Comparison of ENCODE assay signal across 10 mouse cellular contexts in genomic region chr15:83457541-83457940, GRCm38 (mm10).
"Had no signal": no experiment of that assay in that cellular context is flagged by ENCODE, and none has a peak within 500 bp of the region (broad histone marks: within the 10 kb centered on the region; RNA-seq: fewer than 3 reads in every experiment).

No protein-coding gene starts in this region.

- DNase-seq: liver, embryonic 13.5 days; lung, adult 18-20 months; right cerebral cortex, postnatal 14 days; thymus, postnatal 4 days had no signal

- H3K27me3 ChIP-seq: limb, embryonic 13.5 days; liver, embryonic 13.5 days; midbrain, embryonic 12.5 days; neural tube, embryonic 13.5 days had no signal

- H3K4me2 ChIP-seq: limb, embryonic 13.5 days; liver, embryonic 13.5 days; midbrain, embryonic 12.5 days; neural tube, embryonic 13.5 days had no signal

- H3K9me3 ChIP-seq: limb, embryonic 13.5 days; liver, embryonic 13.5 days; midbrain, embryonic 12.5 days; neural tube, embryonic 13.5 days had no signal

- H3K4me1 ChIP-seq: midbrain, embryonic 12.5 days had no signal

- ATAC-seq: midbrain, embryonic 16.5 days had no signal

- H3K4me3 ChIP-seq: layer of hippocampus, adult 2 months; limb, embryonic 13.5 days; liver, embryonic 13.5 days; midbrain, embryonic 12.5 days; neural tube, embryonic 13.5 days had no signal

- H3K36me3 ChIP-seq: midbrain, embryonic 12.5 days; neural tube, embryonic 13.5 days had no signal

- H3K9ac ChIP-seq: limb, embryonic 13.5 days; liver, embryonic 13.5 days; midbrain, embryonic 12.5 days; neural tube, embryonic 13.5 days had no signal

- H3K27ac ChIP-seq: layer of hippocampus, adult 2 months; limb, embryonic 13.5 days; liver, embryonic 13.5 days; midbrain, embryonic 12.5 days; neural tube, embryonic 13.5 days; stomach, postnatal 0 days had no signal
